Mouse (Mus musculus) cerebellum, adult 2 months (tissue): ENCODE results near the gene Hsd17b1. TPM values are rescaled to one million over a fixed set of nuclear protein-coding genes. Genes with fewer than 3 reads are reported as not detected.

ENCODE experiments used
- DNase-seq, 2 experiments: peaks; one replicate each; pipeline ENCODE4 v3.0.0; 2021
- H3K27ac ChIP-seq: fragments of 200-500 bp; 2 replicates; pipeline ENCODE4 v1.5.1; 2012; ENCODE audit warnings: low read length, control low read depth, inconsistent platforms; ENCODE audit not compliant: insufficient read depth
- H3K27me3 ChIP-seq: fragments of 200-500 bp; 2 replicates; pipeline ENCODE4 v1.6.1; 2012; ENCODE audit warnings: inconsistent platforms, mild to moderate bottlenecking, low read length, moderate library complexity; ENCODE audit not compliant: control insufficient read depth, insufficient read depth
- H3K4me1 ChIP-seq: fragments of 200-500 bp; 2 replicates; pipeline ENCODE4 v1.6.1; 2011; ENCODE audit warnings: low read length; ENCODE audit not compliant: control insufficient read depth, insufficient read depth
- H3K4me3 ChIP-seq: fragments of 200-500 bp; replicated peaks from 2 replicates; pipeline ENCODE3; 2011; ENCODE audit warnings: mild to moderate bottlenecking, low read depth, low read length, control low read depth; ENCODE audit not compliant: insufficient read depth
- CTCF ChIP-seq: fragments of 200-500 bp; IDR thresholded peaks from 2 replicates; pipeline ENCODE4 v1.5.1; 2011; ENCODE audit warnings: low read depth, mild to moderate bottlenecking, control low read depth, low read length, moderate library complexity, borderline replicate concordance; ENCODE audit not compliant: insufficient read depth
- POLR2A ChIP-seq: fragments of 200-500 bp; IDR thresholded peaks from 2 replicates; pipeline ENCODE4 v1.6.1; 2011; ENCODE audit warnings: low read length, control low read depth, borderline replicate concordance; ENCODE audit not compliant: insufficient read depth
- WGBS: fragments of 180-500 bp; shearing (Covaris S2); methylation state at CpG from one replicate; pipeline ENCODE4 v1.1.7; 2018; 5-methylcytosine and 5-hydroxymethylcytosine counted together
- polyA plus RNA-seq: library from polyadenylated mRNA; depleted of rRNA; stranded (reverse); fragments of >200 nt; gene quantifications from 2 replicates; pipeline ENCODE4 v1.2.3, GENCODE M21; 2012

Hsd17b1 gene
- polyA plus RNA-seq, 1 experiment, result 0.84 TPM

- peaks cover 21% of the 10 kb centered on the region for H3K4me1 ChIP-seq
- TF ChIP-seq POLR2A, result no peak
- TF ChIP-seq CTCF, result no peak
- H3K4me3 ChIP-seq, result no peak overlapping the region
- no peak for DNase-seq
- WGBS, result 81% methylated on average over 10 of the region's 10 CpGs
- no peak overlapping the region for H3K27ac ChIP-seq
- H3K27me3 ChIP-seq, result no peaks in the 10 kb centered on the region
These were observed 25.3 kb upstream of the Hsd17b1 start for GRCm38 (mm10) chr11:101052751-101053473.

GRCm38 (mm10) chr11:101053974-101054373 lies 24.2 kb upstream of the Hsd17b1 start:
- no peak overlapping the region for H3K27ac ChIP-seq
- H3K4me3 ChIP-seq, result no peak overlapping the region
- DNase-seq, result no peak
- H3K4me1 ChIP-seq, result peaks cover 25% of the 10 kb centered on the region
- 100% methylated on average over 1 of the region's 1 CpGs for WGBS
- TF ChIP-seq POLR2A (no peak), CTCF (peak; percentile 34; the same call in 1 of the 2 replicates)
- no peaks in the 10 kb centered on the region for H3K27me3 ChIP-seq

GRCm38 (mm10) chr11:101055418-101055817 lies 22.8 kb upstream of the Hsd17b1 start:
- H3K4me3 ChIP-seq, result no peak overlapping the region
- DNase-seq, result no peak
- H3K27me3 ChIP-seq, result no peaks in the 10 kb centered on the region
- TF ChIP-seq POLR2A (no peak), CTCF (no peak)
- H3K4me1 ChIP-seq, result peaks cover 19% of the 10 kb centered on the region
- 64% methylated on average over 14 of the region's 14 CpGs for WGBS
- no peak overlapping the region for H3K27ac ChIP-seq

- WGBS, result 32% methylated on average over 8 of the region's 8 CpGs
- DNase-seq, result no peak
- Histone ChIP-seq H3K4me3 (no peak overlapping the region), H3K4me1 (peaks cover 16% of the 10 kb centered on the region), H3K27me3 (no peaks in the 10 kb centered on the region), H3K27ac (no peak overlapping the region; the same call in 1 of the 2 replicates)
- TF ChIP-seq CTCF (no peak), POLR2A (no peak)
These were observed 21.3 kb upstream of the Hsd17b1 start for GRCm38 (mm10) chr11:101056885-101057284.

- no peak overlapping the region for H3K4me3 ChIP-seq
- peak overlapping the region; percentile 10; the same call in 1 of the 2 replicates for H3K27ac ChIP-seq
- DNase-seq, result peak; percentile 87 to 92
- no peaks in the 10 kb centered on the region for H3K27me3 ChIP-seq
- 17% methylated on average over 5 of the region's 5 CpGs for WGBS
- H3K4me1 ChIP-seq, result peaks cover 24% of the 10 kb centered on the region
- TF ChIP-seq POLR2A (no peak), CTCF (peak; percentile 83)
These were observed 20.4 kb upstream of the Hsd17b1 start for GRCm38 (mm10) chr11:101057860-101058259.

GRCm38 (mm10) chr11:101058726-101059125 lies 19.5 kb upstream of the Hsd17b1 start:
- no peaks in the 10 kb centered on the region for H3K27me3 ChIP-seq
- TF ChIP-seq CTCF, result no peak
- TF ChIP-seq POLR2A, result no peak
- H3K4me3 ChIP-seq, result no peak overlapping the region
- peak overlapping the region; percentile 10; the same call in 1 of the 2 replicates for H3K27ac ChIP-seq
- DNase-seq, result no peak
- H3K4me1 ChIP-seq, result peaks cover 33% of the 10 kb centered on the region
- 83% methylated on average over 5 of the region's 5 CpGs for WGBS

GRCm38 (mm10) chr11:101059473-101059872 lies 18.7 kb upstream of the Hsd17b1 start:
- Histone ChIP-seq H3K27ac (peak overlapping the region; percentile 79), H3K4me1 (peaks cover 40% of the 10 kb centered on the region), H3K4me3 (no peak overlapping the region), H3K27me3 (no peaks in the 10 kb centered on the region)
- no peak for DNase-seq
- WGBS, result 80% methylated on average over 10 of the region's 10 CpGs
- TF ChIP-seq POLR2A, result no peak
- no peak for TF ChIP-seq CTCF

- DNase-seq, result peak; percentile 66 to 73
- no peak for TF ChIP-seq CTCF
- TF ChIP-seq POLR2A, result no peak
- Histone ChIP-seq H3K27me3 (no peaks in the 10 kb centered on the region), H3K4me1 (peaks cover 42% of the 10 kb centered on the region), H3K4me3 (no peak overlapping the region), H3K27ac (peak overlapping the region; percentile 79)
- whole genome bisulfite sequencing, result 5% methylated on average over 8 of the region's 8 CpGs
These were observed 18.1 kb upstream of the Hsd17b1 start for GRCm38 (mm10) chr11:101060126-101060525.
